ENCODE assay signal across 22 mouse cellular contexts in the genomic region with DNA sequence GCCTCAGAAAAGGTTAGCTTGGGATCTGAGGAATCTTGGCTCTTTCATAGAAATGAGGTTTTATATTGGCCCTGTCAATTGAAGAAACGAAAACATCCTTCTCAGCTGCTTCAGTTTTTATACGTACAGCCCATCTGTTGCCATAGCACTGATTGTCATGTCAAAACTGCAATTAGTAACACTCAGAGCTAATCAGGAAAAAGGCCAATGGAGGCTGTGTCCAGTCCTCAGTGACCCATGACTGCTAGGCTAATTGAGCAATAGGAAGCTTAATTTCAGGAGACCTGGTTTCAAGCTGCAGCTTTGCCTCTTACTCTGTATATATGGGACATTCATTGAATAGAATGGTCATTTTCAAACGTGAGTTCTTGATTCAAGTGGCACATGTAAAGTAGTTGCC. TPM values are rescaled to one million over a fixed set of nuclear protein-coding genes. Genes with fewer than 3 reads are reported as not detected.
DNase-seq lines count a peak whose midpoint lies in the region; ATAC-seq and TF ChIP-seq lines count a peak whose summit lies in the region.
"Had no signal": no experiment of that assay in that cellular context is flagged by ENCODE, and none has a peak within 500 bp of the region (broad histone marks: within the 10 kb centered on the region; RNA-seq: fewer than 3 reads in every experiment).

No protein-coding gene starts in this region.

- no peak overlapping the region for H3K27ac ChIP-seq in forebrain, embryonic 14.5 days (ENCODE audit: low read depth, low read length)
- no peak overlapping the region for H3K27ac ChIP-seq in forebrain, embryonic 16.5 days (ENCODE audit: low read length)
- no peak overlapping the region for H3K27ac ChIP-seq in limb, embryonic 10.5 days
- H3K27ac ChIP-seq: embryonic facial prominence, embryonic 12.5 days; embryonic facial prominence, embryonic 15.5 days; forebrain, embryonic 13.5 days had no signal

- TF ChIP-seq POLR2A in brain, embryonic 14.5 days (IDR thresholded peaks at IDR 0.05; ENCODE audit: borderline replicate concordance, extremely low read depth, insufficient read depth, insufficient read length, poor library complexity, severe bottlenecking): no peak

- H3K4me2 ChIP-seq in forebrain, embryonic 14.5 days (ENCODE audit: low read length): no peak overlapping the region
- no peak overlapping the region for H3K4me2 ChIP-seq in forebrain, embryonic 16.5 days (ENCODE audit: low read length)
- H3K4me2 ChIP-seq: embryonic facial prominence, embryonic 12.5 days; embryonic facial prominence, embryonic 15.5 days; forebrain, embryonic 13.5 days had no signal

- no peak overlapping the region for H3K9ac ChIP-seq in forebrain, embryonic 14.5 days (ENCODE audit: low read length)
- H3K9ac ChIP-seq in forebrain, embryonic 16.5 days (replicated peaks; ENCODE audit: low read depth, low read length): no peak overlapping the region
- H3K9ac ChIP-seq: embryonic facial prominence, embryonic 12.5 days; embryonic facial prominence, embryonic 15.5 days; forebrain, embryonic 13.5 days; forebrain, postnatal 0 days had no signal

- H3K4me1 ChIP-seq in forebrain, embryonic 14.5 days (ENCODE audit: control insufficient read depth, insufficient read depth, low read length): peaks cover 6% of the 10 kb centered on the region; the same call in 1 of the 2 replicates
- H3K4me1 ChIP-seq in forebrain, embryonic 16.5 days (replicated peaks; ENCODE audit: control insufficient read depth, insufficient read depth, low read length): peaks cover 9% of the 10 kb centered on the region
- peaks cover 10% of the 10 kb centered on the region for H3K4me1 ChIP-seq in limb, embryonic 10.5 days

- H3K4me3 ChIP-seq in forebrain, embryonic 14.5 days (ENCODE audit: low read depth, low read length): no peak overlapping the region
- no peak overlapping the region for H3K4me3 ChIP-seq in forebrain, embryonic 16.5 days (replicated peaks; ENCODE audit: low read length)
- H3K4me3 ChIP-seq in limb, embryonic 10.5 days: no peak overlapping the region
- H3K4me3 ChIP-seq: embryonic facial prominence, embryonic 12.5 days; embryonic facial prominence, embryonic 15.5 days; forebrain, embryonic 13.5 days had no signal

- 34% methylated on average over 3 of the region's 3 CpGs for WGBS in forebrain, embryonic 14.5 days
- WGBS in forebrain, embryonic 16.5 days: 26% methylated on average over 3 of the region's 3 CpGs
- 83% methylated on average over 3 of the region's 3 CpGs for WGBS in limb, embryonic 10.5 days

- TF ChIP-seq CTCF in brain, embryonic 14.5 days (IDR thresholded peaks at IDR 0.05; ENCODE audit: borderline replicate concordance, extremely low read depth, insufficient read depth, insufficient read length): no peak

- H3K27me3 ChIP-seq in forebrain, embryonic 14.5 days (replicated peaks; ENCODE audit: control insufficient read depth, insufficient read depth, low read length): no peaks in the 10 kb centered on the region
- H3K27me3 ChIP-seq in forebrain, embryonic 16.5 days (replicated peaks; ENCODE audit: control insufficient read depth, insufficient read depth, low read length): no peaks in the 10 kb centered on the region
- H3K27me3 ChIP-seq in limb, embryonic 10.5 days (ENCODE audit: low read depth, poor library complexity, severe bottlenecking): no peaks in the 10 kb centered on the region
- H3K27me3 ChIP-seq: embryonic facial prominence, embryonic 12.5 days; embryonic facial prominence, embryonic 15.5 days; forebrain, embryonic 13.5 days had no signal

- no peaks in the 10 kb centered on the region for H3K9me3 ChIP-seq in forebrain, embryonic 14.5 days (replicated peaks; ENCODE audit: control insufficient read depth, low read length)
- H3K9me3 ChIP-seq in forebrain, embryonic 16.5 days (ENCODE audit: control insufficient read depth, low read length): no peaks in the 10 kb centered on the region
- no peaks in the 10 kb centered on the region for H3K9me3 ChIP-seq in limb, embryonic 10.5 days (replicated peaks)
- H3K9me3 ChIP-seq: embryonic facial prominence, embryonic 12.5 days; embryonic facial prominence, embryonic 15.5 days; forebrain, embryonic 13.5 days had no signal

- peak; percentile 4 for DNase-seq in forebrain, embryonic 14.5 days (ENCODE audit: low spot score)
- DNase-seq in brain, embryonic 14.5 days (ENCODE audit: low read depth): peak; percentile 34
- DNase-seq in retina, embryonic 14.5 days (ENCODE audit: low spot score): peak; percentile 79
- no peak for DNase-seq in heart, postnatal 4 days
- DNase-seq in embryo, embryonic 11 days: no peak
- DNase-seq in limb, embryonic 10.5 days (ENCODE audit: low spot score): no peak
- DNase-seq: adrenal gland, adult 8-10 months; adrenal gland, postnatal 14 days; adrenal gland, postnatal 36 days; cerebellum, adult 11 months; cerebellum, adult 18-20 months; cerebellum, adult 8-10 months; cerebellum, postnatal 10 days; cerebellum, postnatal 25 days; forebrain, postnatal 0 days had no signal

- H3K36me3 ChIP-seq in forebrain, embryonic 14.5 days (ENCODE audit: control insufficient read depth, insufficient read depth, low read length): no peaks in the 10 kb centered on the region
- H3K36me3 ChIP-seq in forebrain, embryonic 16.5 days (ENCODE audit: control insufficient read depth, insufficient read depth): no peaks in the 10 kb centered on the region
- H3K36me3 ChIP-seq in limb, embryonic 10.5 days: no peaks in the 10 kb centered on the region
- H3K36me3 ChIP-seq: embryonic facial prominence, embryonic 12.5 days; embryonic facial prominence, embryonic 15.5 days had no signal

- no peak for ATAC-seq in forebrain, embryonic 14.5 days
- no peak for ATAC-seq in forebrain, embryonic 16.5 days
- ATAC-seq: activated CD4-positive, CD25-positive, alpha-beta regulatory T cell, adult 4 months; forebrain, embryonic 13.5 days; forebrain, postnatal 0 days; Patski had no signal

RNA-seq across cellular contexts. Expression of a gene that starts 4.4 kb away (rescaled TPM):
- polyA plus RNA-seq in forebrain, embryonic 14.5 days (2014; fragmentation: Nextera tagmentation; extraction: Ambion mirVana): 54.7 and 56.6 TPM in 2 replicates
- 78.2 and 86.1 TPM in 2 replicates for polyA plus RNA-seq in forebrain, embryonic 16.5 days (2015; fragmentation: Nextera tagmentation; extraction: Ambion mirVana)
- polyA plus RNA-seq in brain, embryonic 14.5 days (2012; rRNA removed): 36.7 and 46.7 TPM in 2 replicates
- 10 to 100 TPM; 38.7 to 39.0 TPM for total RNA-seq in heart, postnatal 4 days (2021)
- polyA plus RNA-seq in limb, embryonic 10.5 days (2016; fragmentation: Nextera tagmentation; extraction: Ambion mirVana): 50.7 and 59.7 TPM in 2 replicates
- total RNA-seq: MEL had no signal

Comparison
In these comparisons a context has a peak if more than half of its experiments do, and no peak if none do; other contexts are left out.
1. DNase-seq: peak in forebrain, embryonic 14.5 days (single experiment), brain, embryonic 14.5 days (single experiment) and retina, embryonic 14.5 days (single experiment); none in heart, postnatal 4 days (single experiment), embryo, embryonic 11 days (single experiment) and limb, embryonic 10.5 days (single experiment).